Mouse (Mus musculus) erythroid progenitor cell, adult 5-6 weeks (primary cell): Measurements from ENCODE around the gene Pdik1l. TPM values are rescaled to one million over a fixed set of nuclear protein-coding genes. Genes with fewer than 3 reads are reported as not detected.

Source experiments
- ATAC-seq: replicated peaks from 2 replicates; pipeline ENCODE4 v1.8.0; 2016; ENCODE audit warnings: moderate number of reproducible peaks, mild to moderate bottlenecking, moderate TSS enrichment, inconsistent platforms; ENCODE audit not compliant: poor library complexity, low FRiP score, severe bottlenecking
- total RNA-seq, 2 experiments: library from RNA; stranded (forward) in 1 of 2; stranded (reverse) in 1 of 2; fragments of 150-400 nt in 1 of 2; fragments of 186-747, 209-891 nt in 1 of 2; gene quantifications; 2 replicates each; pipeline versions ENCODE4 v1.2.3 to v1.2.4; 2015 to 2017; ENCODE audit warnings: low replicate concordance in 2 of 2

The Pdik1l gene
- total RNA-seq, 2 experiments from 2014 or later: 39.4 to 52.6 TPM

DNA sequence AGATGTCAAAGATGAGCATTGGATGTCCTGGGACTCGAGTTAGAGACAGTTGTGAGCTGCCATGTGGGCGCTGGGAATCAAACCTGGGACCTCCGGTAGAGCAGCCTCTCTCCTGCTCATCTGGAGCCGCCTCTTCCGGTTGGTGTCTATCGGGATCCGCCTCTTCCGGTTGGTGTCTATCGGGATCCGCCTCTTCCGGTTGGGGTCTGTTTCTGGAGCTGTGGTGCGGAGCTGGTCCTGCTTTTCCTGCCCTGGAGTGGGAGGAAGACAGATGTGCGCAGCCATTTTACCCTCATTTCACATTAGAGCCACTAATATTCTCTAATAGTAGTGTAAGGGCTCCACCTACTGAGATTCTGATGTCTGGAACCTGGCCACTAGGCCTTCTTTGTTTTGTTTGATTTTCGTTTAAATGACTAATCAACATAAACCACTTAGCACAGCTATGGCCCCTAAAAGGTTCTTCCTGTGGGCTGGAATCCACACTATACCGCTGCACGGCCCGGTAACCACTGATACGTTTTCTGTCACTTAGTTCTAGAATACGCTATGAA lies 19.5 kb downstream of the Pdik1l start:
- ATAC-seq: no peak

DNA sequence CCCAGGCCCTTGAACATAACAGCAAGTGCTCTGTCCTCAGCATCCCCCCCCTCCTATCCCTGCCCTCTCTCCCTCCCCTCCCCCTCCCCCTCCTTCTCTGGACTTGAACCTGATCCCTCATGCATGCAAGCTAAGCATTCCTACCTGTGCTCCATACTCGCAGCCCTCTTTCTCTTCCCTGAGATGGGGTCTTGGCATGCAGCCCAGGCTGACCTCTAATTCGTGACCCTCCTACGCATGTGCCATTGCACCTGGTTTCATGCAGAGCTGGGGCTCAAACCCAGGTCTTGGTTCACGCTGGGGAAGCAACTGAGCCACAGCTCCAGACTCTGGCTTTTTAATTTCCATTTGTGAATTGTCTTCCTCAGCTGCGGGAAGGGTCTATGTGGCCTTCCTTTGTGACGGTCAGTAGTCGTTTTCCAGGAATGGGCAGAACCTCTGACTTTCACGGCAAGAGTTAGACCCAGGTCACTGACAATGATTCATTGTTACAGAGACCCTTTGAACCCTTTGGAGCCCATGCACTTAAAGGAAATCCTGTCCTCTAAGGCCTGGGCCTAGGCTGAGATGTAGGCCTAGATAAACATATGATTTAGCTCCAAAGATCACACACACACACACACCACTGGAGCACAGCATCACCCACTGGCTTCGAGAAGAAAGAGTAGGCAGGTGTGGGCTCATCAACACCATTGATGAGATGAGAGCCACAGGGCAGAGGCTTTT lies 21.7 kb downstream of the Pdik1l start:
- no peak for ATAC-seq

DNA sequence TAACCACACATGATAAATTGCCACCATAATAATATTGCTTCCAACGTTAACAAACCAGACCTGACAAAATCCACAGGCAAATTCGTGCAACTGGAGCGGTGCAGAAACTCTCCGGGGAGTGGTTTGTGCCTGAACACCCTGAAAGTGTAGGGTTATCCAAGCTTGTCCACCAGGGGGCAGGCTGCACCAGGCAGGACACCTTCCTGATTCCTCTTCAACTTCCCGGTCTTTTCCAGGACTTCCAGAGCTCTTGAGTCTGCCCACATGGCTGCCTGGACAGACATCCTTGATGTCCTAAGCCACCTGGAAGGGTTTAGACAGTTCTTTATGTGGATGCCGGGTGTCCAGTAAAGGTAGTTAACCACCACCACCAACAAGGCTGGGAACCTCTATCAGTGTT lies 24.5 kb downstream of the Pdik1l start:
- ATAC-seq: 0 out of 2 replicates have a peak, but pooled peaks have one; percentile 75

DNA sequence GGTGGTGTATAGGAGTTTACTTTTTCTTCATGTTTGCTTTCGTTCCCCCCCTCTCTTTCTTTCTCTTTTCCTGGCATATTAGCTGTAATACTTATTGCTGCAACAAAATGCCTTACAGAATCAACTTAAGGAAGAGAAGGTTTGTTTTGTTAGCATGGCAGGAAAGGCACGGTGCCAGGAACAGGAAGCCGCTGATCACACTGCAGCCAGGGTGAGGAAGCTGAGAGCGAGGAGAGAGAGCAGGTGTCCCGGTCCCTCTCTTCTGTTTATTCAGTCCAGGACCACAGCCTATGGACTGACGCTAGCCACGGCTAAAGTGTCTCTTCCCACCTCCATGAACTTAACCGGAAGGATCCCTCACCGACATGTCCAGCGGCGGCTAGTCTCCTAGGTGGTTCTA lies 29.3 kb downstream of the Pdik1l start:
- no peak for ATAC-seq

DNA sequence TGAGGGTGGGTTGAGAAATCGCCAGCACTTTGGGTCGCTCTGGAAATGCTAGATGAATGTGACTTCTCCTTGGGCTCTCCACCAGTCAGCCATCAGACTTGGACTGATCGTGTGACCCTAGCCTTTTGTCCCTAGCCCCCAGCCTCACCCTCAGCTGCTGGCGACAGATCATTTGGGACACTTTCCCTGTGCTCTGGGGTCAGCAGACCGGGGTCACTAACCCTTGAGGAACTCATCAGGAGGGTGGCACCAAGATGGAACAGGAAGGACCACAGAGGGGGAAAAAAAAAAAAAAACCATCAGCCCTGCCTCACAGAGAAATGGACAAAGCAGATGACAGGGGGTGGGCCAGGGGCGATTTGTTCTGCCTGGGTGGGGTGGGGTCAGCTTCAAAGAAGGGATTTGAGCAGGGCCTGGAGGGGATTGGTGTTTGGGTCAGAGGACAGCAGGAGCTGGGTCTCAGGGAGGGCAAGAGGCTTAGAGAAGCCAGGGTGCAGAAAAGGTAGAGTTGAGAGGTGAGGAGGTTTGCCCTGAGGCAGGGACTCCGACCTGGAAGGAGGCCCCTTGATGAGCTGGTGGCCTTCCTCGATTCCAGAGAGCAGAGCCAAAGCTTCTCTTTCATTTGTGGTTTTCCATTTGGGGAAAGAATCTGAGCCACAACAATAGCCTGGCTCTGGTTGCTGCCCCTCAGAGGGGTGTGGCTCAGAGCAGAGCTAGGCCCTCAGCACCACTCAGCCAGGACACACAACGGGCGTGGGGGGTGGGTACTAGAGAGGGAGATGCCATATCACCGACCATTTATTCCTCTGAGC lies 30.3 kb downstream of the Pdik1l start:
- no peak for ATAC-seq

DNA sequence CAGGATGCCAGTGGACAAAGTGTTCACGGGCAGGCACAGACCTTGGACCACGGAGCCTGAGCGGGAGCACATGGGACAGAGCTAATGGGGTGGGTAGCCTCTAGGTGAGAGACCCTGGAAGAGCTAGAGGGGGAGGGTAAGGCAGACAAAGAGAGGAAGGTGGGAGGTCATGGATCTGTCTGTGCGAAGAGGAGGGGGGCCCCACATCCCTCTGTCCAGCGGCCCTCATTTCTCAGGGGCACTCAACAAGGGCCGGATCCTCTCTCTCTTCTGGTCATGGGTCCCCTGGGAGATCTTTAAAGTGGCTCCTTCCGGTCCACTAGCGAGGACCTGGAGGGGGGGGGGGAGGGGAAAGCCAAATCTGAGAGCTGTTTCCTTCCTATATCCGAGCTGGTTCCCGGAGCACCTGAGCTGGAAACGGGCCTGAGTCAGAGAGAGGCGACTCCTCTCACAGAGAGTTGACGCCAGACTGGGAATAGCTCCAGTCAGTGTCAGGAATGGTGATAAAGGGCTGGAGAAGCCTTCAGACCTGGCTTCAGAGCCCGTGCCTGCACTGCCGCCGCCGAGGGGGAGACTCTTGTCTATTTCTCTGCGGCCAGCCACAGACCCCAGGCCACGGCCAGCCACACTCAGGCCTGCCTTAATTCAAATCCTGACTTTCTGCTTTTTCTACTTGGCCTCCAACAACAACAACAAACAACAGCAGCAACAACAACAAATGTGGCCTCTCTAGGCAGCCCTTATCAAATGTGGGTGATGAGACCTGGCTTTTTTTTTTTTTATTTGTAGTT lies 31.1 kb downstream of the Pdik1l start:
- ATAC-seq: no peak

DNA sequence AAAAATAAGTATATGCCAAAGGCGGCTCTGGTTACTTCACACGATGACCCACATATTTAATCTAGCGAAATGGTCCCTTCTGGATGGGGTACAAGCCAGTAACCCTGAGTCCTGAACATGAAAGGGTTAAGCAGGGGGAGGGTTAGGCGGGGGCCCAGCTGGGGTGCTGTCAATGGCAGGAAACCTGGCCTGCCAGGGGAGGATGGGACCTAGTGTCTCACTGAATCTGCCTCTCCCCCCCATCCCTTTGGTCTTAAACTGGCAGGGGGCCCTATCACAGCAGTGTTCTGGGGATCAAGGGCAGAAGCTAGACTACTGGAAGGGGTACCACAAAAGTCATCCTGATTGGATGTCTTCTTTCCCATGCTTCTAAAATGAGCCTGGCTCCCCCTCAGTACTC lies 31.8 kb downstream of the Pdik1l start:
- ATAC-seq: no peak

DNA sequence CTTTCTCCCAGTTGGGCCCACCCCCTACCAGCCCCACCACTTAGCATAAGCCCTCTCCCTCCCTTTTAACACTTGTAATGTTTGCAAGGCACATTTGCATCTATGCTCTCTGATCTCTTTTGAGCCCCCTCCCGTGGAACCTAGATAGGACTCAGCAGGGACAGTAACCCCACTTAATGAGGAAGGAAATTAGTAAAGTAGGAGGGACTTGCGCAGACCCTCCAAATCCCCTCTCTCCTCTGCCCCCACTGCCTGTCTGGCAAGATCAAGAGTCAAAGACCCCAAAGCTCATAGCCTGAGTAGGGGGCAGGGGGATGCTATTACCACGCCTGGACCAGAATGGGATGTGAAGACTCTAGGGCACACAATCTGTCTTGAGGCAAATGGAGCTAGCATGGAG lies 32.9 kb downstream of the Pdik1l start:
- ATAC-seq: no peak

DNA sequence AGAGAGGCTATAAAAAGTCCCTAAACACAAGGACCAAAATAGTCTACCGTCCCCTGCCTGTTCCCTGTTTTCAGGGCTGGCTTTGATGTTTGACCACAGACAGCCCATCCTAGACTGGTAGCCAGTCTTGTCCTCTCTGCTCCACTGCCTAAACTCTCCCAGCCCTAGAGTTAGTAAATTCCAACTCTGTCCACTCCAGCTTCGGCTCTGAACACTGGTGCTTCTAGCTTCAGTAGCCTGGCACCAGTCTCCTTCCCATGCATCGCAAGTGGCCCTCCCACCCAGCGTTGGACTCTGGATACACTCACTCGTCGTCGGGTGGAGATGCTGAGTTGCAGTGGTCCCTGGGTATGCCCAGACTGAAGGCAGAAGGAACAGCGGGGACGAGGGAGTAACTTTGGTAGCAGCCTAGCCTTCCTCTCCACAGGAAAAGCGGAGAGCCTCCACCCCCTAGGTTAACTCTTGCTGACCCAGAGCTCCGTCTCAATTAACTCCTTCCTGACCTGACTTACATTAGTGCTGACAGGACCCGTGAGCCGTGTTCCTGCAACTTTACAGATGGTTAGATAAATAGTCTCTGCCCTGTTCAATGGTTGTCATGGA lies 33.9 kb downstream of the Pdik1l start, which contains the start of gene Grrp1:
TSS of gene Grrp1 (minus strand) at position 385 of the 603 bp plus-strand sequence.
- ATAC-seq: no peak

DNA sequence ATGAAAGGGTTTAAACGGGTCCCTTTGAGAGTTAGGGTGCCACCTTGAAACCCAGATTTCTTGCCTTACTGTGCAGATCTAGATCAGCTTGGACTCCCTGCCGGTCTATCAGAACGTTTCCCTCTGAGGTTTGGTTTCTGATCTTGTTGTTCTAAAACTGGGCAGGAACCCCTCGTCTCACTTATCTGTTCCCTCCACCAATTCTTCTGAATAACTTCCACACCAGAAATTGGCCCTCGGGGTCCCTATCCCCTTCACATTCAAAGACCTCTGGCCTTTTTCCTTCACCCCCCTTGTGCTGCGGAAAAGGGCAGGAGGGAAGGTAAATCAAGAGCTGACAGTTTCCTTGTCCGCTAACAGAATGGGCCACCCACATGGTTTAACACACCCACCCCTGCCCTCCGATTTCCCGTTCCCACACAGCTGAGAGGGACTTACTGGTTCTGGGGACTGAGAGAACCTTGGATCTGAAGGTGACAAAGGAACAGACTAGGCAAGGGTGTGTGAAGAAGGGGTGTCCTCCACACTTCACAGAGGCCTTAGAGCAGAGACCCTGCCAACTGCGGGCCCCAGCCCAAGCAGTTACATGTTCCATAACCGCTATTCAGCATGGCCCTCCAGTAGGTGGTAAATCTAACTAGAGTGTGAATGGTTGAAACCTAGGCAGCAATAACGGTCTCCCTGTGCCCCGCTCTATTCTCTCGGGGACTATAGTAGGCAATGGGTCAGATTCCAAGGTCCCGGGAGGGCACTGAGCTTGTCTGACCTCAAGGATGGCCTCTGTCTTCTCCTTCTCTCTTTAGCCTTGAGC lies 34.6 kb downstream of the Pdik1l start:
- no peak for ATAC-seq

DNA sequence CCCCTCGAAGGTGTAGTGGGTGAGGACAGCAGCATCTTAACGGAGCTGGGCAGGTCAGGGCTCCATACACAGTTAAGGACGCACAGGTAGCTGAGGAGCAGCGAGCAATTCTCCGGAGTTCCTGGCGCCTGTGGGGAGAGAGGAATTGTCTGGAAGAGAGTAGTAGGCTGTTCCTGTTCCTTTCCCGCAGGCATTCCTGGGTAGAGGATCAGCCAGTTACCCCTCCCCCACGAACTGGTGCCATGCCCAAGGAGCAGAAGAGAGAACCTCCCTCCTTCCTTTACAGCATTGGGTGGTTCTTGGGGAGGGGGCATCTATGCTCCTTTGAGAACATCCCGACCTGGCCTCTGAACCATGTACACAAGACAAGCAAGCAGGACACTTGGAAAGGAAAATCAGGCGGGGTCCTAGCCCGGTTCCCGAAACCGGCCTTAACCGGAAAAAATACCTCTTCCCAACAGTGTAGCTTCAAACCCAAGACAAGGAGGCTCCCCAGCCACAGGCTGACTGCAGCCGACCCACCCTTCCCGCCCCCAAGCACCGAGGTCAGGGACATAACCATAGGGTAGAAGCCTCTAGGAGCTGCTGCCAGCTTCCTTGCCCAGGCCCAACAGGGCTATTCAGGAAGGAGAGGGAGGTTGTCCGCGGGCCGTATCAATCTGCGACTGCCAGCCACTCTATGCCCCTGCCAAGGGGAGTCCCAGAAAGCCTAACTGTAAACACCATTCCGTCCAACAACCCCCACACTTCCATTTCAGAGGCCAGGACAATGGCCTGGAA lies 35.4 kb downstream of the Pdik1l start:
- ATAC-seq: no peak

DNA sequence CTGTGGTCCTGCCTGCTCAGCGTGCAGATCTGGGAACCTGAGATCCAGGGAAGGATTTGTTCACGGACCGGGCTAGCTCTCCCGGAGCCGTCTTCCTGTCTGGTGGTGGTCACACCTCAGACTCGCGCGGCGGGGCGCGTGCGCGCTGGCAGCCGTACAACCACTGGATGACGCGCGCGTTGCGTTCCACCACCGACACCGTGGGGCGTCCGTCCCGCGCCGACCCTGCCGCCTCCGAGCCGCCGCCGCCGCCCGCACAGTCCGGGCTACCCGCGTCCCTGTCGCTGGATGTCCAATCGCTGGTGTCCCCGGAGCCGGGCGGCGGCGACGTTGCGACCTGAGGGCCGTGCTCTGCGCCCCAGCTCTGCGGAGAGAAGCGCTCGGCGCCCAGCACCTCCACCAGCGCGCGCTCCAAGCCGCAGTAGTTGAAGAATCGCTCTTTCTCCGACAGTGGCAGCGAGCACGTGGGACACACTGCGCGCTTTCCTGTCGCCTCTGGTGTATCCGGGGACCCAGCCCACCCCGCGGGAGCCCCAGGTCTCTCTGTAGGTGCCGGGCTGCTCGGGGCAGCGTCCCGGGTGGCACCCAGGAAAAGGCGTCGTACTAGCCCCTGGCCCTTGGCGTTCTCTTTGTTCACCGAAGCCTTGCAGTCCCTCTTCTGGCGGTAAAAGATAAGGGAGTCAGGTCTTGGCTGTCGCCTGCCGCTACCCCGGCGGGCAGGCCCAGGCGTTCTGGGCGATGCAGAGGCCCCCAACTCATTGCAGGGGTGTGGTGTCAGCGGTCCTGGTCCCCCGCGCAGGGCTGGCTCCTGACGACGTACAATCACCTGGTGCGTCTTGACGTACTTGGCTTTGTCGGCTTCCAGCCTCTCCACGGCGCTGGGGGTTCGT lies 36.2 kb downstream of the Pdik1l start:
- no peak for ATAC-seq

DNA sequence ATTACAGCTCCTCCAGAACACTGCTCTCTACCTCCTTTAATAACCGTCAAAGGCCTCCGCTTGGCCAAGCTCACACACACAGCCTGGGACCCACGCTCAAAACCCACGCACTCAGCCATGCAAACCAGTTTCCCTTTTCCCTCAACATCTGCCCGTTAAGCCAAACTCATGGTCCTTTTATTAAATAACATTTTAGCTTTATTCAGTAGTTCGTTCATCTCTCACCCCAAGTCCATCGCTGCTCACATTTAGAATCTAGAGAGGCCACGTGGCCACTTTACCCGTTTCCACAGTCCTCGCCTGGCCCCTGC lies 36.8 kb downstream of the Pdik1l start:
- no peak for ATAC-seq

DNA sequence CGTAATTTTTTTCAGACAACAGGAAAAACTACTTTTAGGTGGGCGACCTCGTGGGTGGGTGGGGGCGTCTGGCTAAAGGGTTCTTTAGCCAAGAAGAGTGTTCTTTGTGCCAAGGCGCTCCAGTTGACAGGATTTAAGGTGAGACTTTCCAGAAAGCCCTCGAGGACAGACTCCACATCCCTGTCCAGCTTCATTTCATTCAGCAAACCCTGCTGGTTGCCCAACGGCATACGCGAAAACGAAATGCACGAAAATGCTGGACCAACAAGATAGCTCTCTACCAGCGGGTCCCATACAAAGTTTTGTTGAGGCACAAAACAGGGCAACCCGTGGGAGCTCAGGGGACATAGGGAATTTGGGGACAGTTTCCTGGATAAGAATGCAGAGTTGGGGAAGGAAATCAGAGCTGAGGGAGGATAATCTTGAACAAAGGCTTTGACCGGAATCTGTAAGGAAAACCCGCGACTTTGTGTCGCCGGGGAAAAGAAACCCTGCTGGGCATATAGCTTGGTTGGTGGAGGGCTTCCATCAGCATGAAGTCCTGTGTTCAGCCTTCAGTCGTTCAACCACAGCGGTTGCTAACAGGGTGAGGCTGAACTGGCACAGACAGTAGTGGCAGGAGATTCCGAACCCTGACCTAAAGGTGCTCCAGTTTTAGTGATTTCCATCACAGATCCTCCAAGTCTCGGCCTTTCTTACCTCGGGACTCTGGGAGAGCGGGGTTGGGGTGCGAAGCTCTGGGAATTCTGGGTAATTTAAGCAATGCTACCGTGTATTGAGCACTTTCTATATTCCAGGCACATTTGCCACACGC lies 37.4 kb downstream of the Pdik1l start:
- no peak for ATAC-seq

DNA sequence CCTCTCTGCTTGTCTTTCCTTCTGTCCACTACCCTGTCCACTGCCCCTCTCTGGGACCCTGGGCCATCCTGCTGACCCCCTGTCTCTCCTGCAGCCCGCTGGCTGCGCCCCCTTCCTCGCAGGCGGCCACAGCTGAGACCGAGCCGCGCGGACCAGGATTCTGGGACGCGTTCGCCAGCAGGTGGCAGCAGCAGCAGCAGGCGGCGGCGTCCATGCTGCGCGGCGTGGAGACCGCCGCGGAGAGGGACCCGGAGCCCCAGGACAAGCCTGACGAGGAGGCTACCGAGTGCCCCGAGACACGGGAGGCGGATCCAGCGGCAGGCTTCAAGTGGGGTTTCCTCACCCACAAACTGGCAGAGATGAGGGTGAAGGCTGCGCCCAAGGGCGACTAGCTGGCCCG lies 38.0 kb downstream of the Pdik1l start:
- ATAC-seq: peak; percentile 31; the same call in 1 of the 2 replicates

DNA sequence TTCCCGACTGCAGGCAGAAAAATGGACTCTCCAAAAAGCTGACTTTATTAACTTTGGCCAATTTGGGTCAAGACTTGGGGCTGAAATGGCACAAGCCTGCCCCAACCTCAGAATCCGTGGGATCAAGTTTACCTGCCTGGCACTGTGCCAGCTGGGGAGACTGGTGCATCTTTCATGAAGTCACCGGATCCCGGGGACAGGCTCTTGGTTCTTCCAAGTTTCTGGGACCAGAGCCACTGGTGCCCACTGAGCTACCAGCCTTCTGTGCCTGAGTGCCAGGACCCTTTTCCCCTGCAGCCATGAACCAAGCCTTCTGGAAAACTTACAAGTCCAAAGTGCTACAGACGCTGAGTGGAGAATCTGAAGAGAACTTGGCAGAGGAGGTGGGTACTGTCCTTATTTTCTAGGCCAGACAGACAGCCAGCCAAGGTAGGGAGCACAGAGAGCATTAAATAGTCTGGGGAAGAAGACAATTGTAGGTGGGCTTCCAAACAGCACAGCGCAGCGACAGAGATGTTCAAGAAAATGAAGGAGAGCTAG lies 40.9 kb downstream of the Pdik1l start, which contains the start of gene Gm30191:
TSS of gene Gm30191 (plus strand) at position 217 of the 540 bp plus-strand sequence.
- ATAC-seq: no peak
